Mouse (Mus musculus): ENCODE measurements at regions not wholly inside any gene's neighbourhood (a gene's known extent, or its start where the extent isn't known, plus 50 kb on each side); places are given as distances from the start of the nearest gene placed in this dataset.

- no peaks in the 10 kb centered on the region for H3K9me3 ChIP-seq (replicated peaks)
- H3K4me1 ChIP-seq (ENCODE audit: insufficient read depth, low read depth, low read length) = no peaks in the 10 kb centered on the region
- ATAC-seq (ENCODE audit: extremely low read depth, insufficient number of reproducible peaks, low FRiP score, poor library complexity, severe bottlenecking) = no peak
- no peak overlapping the region for H3K4me3 ChIP-seq (ENCODE audit: low read depth, low read length)
- TF ChIP-seq GATA2 (IDR thresholded peaks at IDR 0.05; ENCODE audit: borderline replicate concordance, low read depth, low read length) (no peak), GATA1 (IDR thresholded peaks at IDR 0.05; ENCODE audit: borderline replicate concordance, low read length) (no peak), POLR2AphosphoS5 (IDR thresholded peaks at IDR 0.05; ENCODE audit: insufficient replicate concordance, low read depth, low read length) (no peak), CTCF (IDR thresholded peaks at IDR 0.05; ENCODE audit: low read depth, low read length) (no peak), TAL1 (conservative IDR thresholded peaks at IDR 0.05; ENCODE audit: low read depth, low read length) (no peak)
- no peaks in the 10 kb centered on the region; the same call in 1 of the 2 replicates for H3K27me3 ChIP-seq (ENCODE audit: insufficient read depth, low read length)
- no peaks in the 10 kb centered on the region for H3K36me3 ChIP-seq (replicated peaks)
- no peak for DNase-seq (ENCODE audit: low spot score)
These were observed 105.8 kb downstream of the Thbs2 start for GRCm38 (mm10) chr17:14588086-14588817.

DNA sequence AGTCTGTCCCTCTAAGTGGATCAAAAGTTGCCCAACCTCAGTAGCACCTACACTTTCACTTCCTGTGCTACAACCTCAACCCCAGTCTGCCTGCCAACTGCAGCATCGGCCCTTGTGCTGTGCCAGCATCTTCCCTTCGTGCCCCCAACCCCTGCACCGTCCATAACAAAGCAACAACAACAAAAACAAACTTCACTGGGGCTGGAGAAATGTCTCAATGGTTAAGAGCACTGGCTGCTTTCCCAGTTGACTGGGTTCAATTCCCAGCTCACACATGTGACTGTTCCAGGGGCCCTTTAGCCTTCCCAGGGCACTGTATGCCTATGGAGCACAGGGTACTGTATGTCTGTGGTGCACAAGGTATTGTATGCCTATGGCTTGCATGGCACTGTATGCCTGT is 114.4 kb downstream of the Thbs2 start:
- Histone ChIP-seq H3K36me3 (replicated peaks) (no peaks in the 10 kb centered on the region), H3K4me1 (ENCODE audit: insufficient read depth, low read depth, low read length) (no peaks in the 10 kb centered on the region), H3K4me3 (ENCODE audit: low read depth, low read length) (no peak overlapping the region), H3K27me3 (ENCODE audit: insufficient read depth, low read length) (no peaks in the 10 kb centered on the region), H3K9me3 (replicated peaks) (no peaks in the 10 kb centered on the region)
- no peak for TF ChIP-seq GATA1 (IDR thresholded peaks at IDR 0.05; ENCODE audit: borderline replicate concordance, low read length)
- no peak for TF ChIP-seq GATA2 (IDR thresholded peaks at IDR 0.05; ENCODE audit: borderline replicate concordance, low read depth, low read length)
- TF ChIP-seq POLR2AphosphoS5 (IDR thresholded peaks at IDR 0.05; ENCODE audit: insufficient replicate concordance, low read depth, low read length) = no peak
- no peak for TF ChIP-seq CTCF (IDR thresholded peaks at IDR 0.05; ENCODE audit: low read depth, low read length)
- TF ChIP-seq TAL1 (conservative IDR thresholded peaks at IDR 0.05; ENCODE audit: low read depth, low read length) = no peak
- ATAC-seq (ENCODE audit: extremely low read depth, insufficient number of reproducible peaks, low FRiP score, poor library complexity, severe bottlenecking) (no peak), DNase-seq (ENCODE audit: low spot score) (no peak)

- no peaks in the 10 kb centered on the region for H3K27me3 ChIP-seq (ENCODE audit: insufficient read depth, low read length)
- TF ChIP-seq GATA1 (IDR thresholded peaks at IDR 0.05; ENCODE audit: borderline replicate concordance, low read length) = no peak
- TF ChIP-seq TAL1 (conservative IDR thresholded peaks at IDR 0.05; ENCODE audit: low read depth, low read length) = no peak
- TF ChIP-seq GATA2 (IDR thresholded peaks at IDR 0.05; ENCODE audit: borderline replicate concordance, low read depth, low read length) = no peak
- TF ChIP-seq CTCF (IDR thresholded peaks at IDR 0.05; ENCODE audit: low read depth, low read length) = no peak
- TF ChIP-seq POLR2AphosphoS5 (IDR thresholded peaks at IDR 0.05; ENCODE audit: insufficient replicate concordance, low read depth, low read length) = no peak
- H3K9me3 ChIP-seq (replicated peaks) = no peaks in the 10 kb centered on the region
- ATAC-seq (ENCODE audit: extremely low read depth, insufficient number of reproducible peaks, low FRiP score, poor library complexity, severe bottlenecking) (no peak), DNase-seq (ENCODE audit: low spot score) (no peak)
- H3K4me1 ChIP-seq (ENCODE audit: insufficient read depth, low read depth, low read length) = no peaks in the 10 kb centered on the region
- H3K4me3 ChIP-seq (ENCODE audit: low read depth, low read length) = no peak overlapping the region
- H3K36me3 ChIP-seq (replicated peaks) = no peaks in the 10 kb centered on the region
These were observed 115.3 kb downstream of the Thbs2 start for GRCm38 (mm10) chr17:14578721-14579120.

DNA sequence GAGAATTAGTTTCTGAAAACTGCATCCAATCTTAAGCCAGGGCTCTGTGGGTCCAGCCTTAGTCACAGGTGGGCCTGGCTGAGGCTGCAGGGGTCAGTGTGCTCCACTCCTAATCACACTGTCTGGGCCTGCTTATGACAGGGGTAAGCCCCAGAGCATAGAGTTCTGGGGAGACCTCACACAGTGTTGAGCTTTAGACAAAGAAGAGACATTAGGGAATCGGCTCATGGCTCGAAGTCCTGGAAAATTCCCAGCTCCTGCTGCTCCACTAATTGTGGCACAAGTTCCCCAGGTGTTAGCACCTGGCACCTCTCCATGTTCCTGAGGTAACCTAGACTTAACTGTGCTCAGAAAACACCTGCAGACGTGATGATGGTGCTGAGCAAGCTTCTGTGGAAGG is 115.8 kb downstream of the Thbs2 start:
- no peaks in the 10 kb centered on the region for H3K4me1 ChIP-seq (ENCODE audit: insufficient read depth, low read depth, low read length)
- DNase-seq (ENCODE audit: low spot score) (no peak), ATAC-seq (ENCODE audit: extremely low read depth, insufficient number of reproducible peaks, low FRiP score, poor library complexity, severe bottlenecking) (no peak)
- TF ChIP-seq GATA2 (IDR thresholded peaks at IDR 0.05; ENCODE audit: borderline replicate concordance, low read depth, low read length) (no peak), POLR2AphosphoS5 (IDR thresholded peaks at IDR 0.05; ENCODE audit: insufficient replicate concordance, low read depth, low read length) (no peak), TAL1 (conservative IDR thresholded peaks at IDR 0.05; ENCODE audit: low read depth, low read length) (no peak), CTCF (IDR thresholded peaks at IDR 0.05; ENCODE audit: low read depth, low read length) (no peak), GATA1 (IDR thresholded peaks at IDR 0.05; ENCODE audit: borderline replicate concordance, low read length) (no peak)
- no peaks in the 10 kb centered on the region for H3K27me3 ChIP-seq (ENCODE audit: insufficient read depth, low read length)
- no peaks in the 10 kb centered on the region for H3K36me3 ChIP-seq (replicated peaks)
- H3K4me3 ChIP-seq (ENCODE audit: low read depth, low read length) = no peak overlapping the region
- no peaks in the 10 kb centered on the region for H3K9me3 ChIP-seq (replicated peaks)

GRCm38 (mm10) chr17:14576159-14576558 is 117.9 kb downstream of the Thbs2 start:
- H3K36me3 ChIP-seq (replicated peaks) = no peaks in the 10 kb centered on the region
- H3K4me1 ChIP-seq (ENCODE audit: insufficient read depth, low read depth, low read length) = no peaks in the 10 kb centered on the region
- H3K4me3 ChIP-seq (ENCODE audit: low read depth, low read length) = no peak overlapping the region
- TF ChIP-seq POLR2AphosphoS5 (IDR thresholded peaks at IDR 0.05; ENCODE audit: insufficient replicate concordance, low read depth, low read length) = no peak
- no peak for DNase-seq (ENCODE audit: low spot score)
- no peak for ATAC-seq (ENCODE audit: extremely low read depth, insufficient number of reproducible peaks, low FRiP score, poor library complexity, severe bottlenecking)
- H3K9me3 ChIP-seq (replicated peaks) = no peaks in the 10 kb centered on the region
- no peaks in the 10 kb centered on the region for H3K27me3 ChIP-seq (ENCODE audit: insufficient read depth, low read length)

- peaks cover 2% of the 10 kb centered on the region; the same call in 1 of the 2 replicates for H3K27me3 ChIP-seq (ENCODE audit: insufficient read depth, low read length)
- no peaks in the 10 kb centered on the region for H3K9me3 ChIP-seq (replicated peaks)
- TF ChIP-seq GATA2 (IDR thresholded peaks at IDR 0.05; ENCODE audit: borderline replicate concordance, low read depth, low read length) (no peak), POLR2AphosphoS5 (IDR thresholded peaks at IDR 0.05; ENCODE audit: insufficient replicate concordance, low read depth, low read length) (no peak), TAL1 (conservative IDR thresholded peaks at IDR 0.05; ENCODE audit: low read depth, low read length) (no peak), GATA1 (IDR thresholded peaks at IDR 0.05; ENCODE audit: borderline replicate concordance, low read length) (no peak), CTCF (IDR thresholded peaks at IDR 0.05; ENCODE audit: low read depth, low read length) (no peak)
- H3K4me1 ChIP-seq (ENCODE audit: insufficient read depth, low read depth, low read length) = no peaks in the 10 kb centered on the region
- no peak overlapping the region for H3K4me3 ChIP-seq (ENCODE audit: low read depth, low read length)
- H3K36me3 ChIP-seq (replicated peaks) = no peaks in the 10 kb centered on the region
- no peak for ATAC-seq (ENCODE audit: extremely low read depth, insufficient number of reproducible peaks, low FRiP score, poor library complexity, severe bottlenecking)
- DNase-seq (ENCODE audit: low spot score) = no peak
These were observed 122.9 kb downstream of the Thbs2 start for GRCm38 (mm10) chr17:14571143-14571542.
